Mouse (Mus musculus) lung, adult 2 months (tissue): Measurements from ENCODE around the gene Trim2. TPM values are rescaled to one million over a fixed set of nuclear protein-coding genes. Genes with fewer than 3 reads are reported as not detected.

ENCODE experiments used
- DNase-seq: peaks from one replicate; pipeline ENCODE4 v3.0.0; 2022
- H3K4me1 ChIP-seq: fragments of 200-500 bp; 2 replicates; pipeline ENCODE4 v1.6.1; 2011; ENCODE audit warnings: low read length; ENCODE audit not compliant: control insufficient read depth, insufficient read depth
- H3K4me3 ChIP-seq: fragments of 200-500 bp; replicated peaks from 2 replicates; pipeline ENCODE3; 2011; ENCODE audit warnings: low read depth, mild to moderate bottlenecking, control low read depth, low read length; ENCODE audit errors: extremely low read depth
- CTCF ChIP-seq: fragments of 200-500 bp; IDR thresholded peaks from 2 replicates; pipeline ENCODE4 v1.5.1; 2011; ENCODE audit warnings: mild to moderate bottlenecking, low read length, control low read depth; ENCODE audit not compliant: insufficient read depth
- POLR2A ChIP-seq: fragments of 200-500 bp; IDR thresholded peaks from 2 replicates; pipeline ENCODE4 v1.6.1; 2011; ENCODE audit warnings: low read depth, mild to moderate bottlenecking, control low read depth, low read length, borderline replicate concordance; ENCODE audit errors: extremely low read depth
- WGBS: fragments of 180-500 bp; shearing (Covaris S2); methylation state at CpG from one replicate; pipeline ENCODE4 v1.1.7; 2018; 5-methylcytosine and 5-hydroxymethylcytosine counted together
- polyA plus RNA-seq: library from polyadenylated mRNA; depleted of rRNA; stranded (reverse); fragments of >200 nt; gene quantifications from 2 replicates; pipeline ENCODE4 v1.2.3, GENCODE M21; 2012

The Trim2 gene
- polyA plus RNA-seq, 1 experiment: 26.3 TPM

DNA sequence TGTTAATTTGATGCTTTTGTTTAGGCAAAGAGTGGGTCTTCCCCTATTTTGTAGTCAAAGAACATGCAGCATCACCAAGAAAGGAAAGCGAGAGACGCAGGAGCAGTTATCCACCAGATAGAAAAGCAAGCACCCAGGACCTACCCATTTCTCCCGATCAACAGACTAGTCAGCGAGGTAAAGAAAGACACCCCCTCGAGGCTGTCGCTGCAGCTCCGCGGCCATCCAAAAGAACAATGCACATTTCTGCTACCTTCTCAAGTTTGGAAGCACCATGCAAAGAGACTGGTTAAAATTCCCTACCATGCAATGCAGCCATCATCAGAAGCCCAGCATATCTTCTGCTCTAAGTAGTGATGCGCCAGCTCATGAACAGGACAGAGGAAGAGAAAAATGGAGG lies 86.4 kb downstream of the Trim2 start:
- H3K4me3 ChIP-seq: peak overlapping the region; percentile 56
- no peak for DNase-seq
- 10% methylated on average over 9 of the region's 9 CpGs for WGBS
- no peak for TF ChIP-seq CTCF
- no peak for TF ChIP-seq POLR2A
- H3K4me1 ChIP-seq: peaks cover 8% of the 10 kb centered on the region

- TF ChIP-seq POLR2A (no peak), CTCF (no peak)
- DNase-seq: no peak
- WGBS: 21% methylated on average over 9 of the region's 9 CpGs
- H3K4me3 ChIP-seq: no peak overlapping the region
- H3K4me1 ChIP-seq: peaks cover 8% of the 10 kb centered on the region
Measured at GRCm38 (mm10) chr3:84219720-84220273, 86.9 kb downstream of the Trim2 start.

GRCm38 (mm10) chr3:84219166-84219710 lies 87.4 kb downstream of the Trim2 start:
- no peak overlapping the region for H3K4me3 ChIP-seq
- no peak for DNase-seq
- H3K4me1 ChIP-seq: peaks cover 8% of the 10 kb centered on the region
- 28% methylated on average over 2 of the region's 2 CpGs for WGBS
- TF ChIP-seq CTCF (no peak), POLR2A (no peak)

DNA sequence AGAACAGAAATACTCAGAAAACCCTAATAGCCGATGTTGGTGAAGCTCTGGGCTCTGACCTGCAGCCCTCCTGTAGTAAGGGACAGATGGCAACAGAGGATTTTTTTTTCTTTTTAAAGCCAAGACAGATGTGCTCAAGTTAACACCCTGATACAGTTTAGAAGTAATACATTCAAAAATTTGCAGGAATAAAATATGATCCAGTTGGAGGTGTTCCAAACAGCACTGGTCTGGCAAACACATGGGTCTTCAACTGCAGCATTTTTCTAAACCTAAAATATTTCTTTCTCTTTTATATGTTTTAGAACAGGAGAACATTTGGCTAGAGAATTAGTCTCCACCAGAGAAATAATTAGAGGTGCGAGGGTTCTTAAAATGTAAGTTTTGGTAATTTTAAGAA lies 88.2 kb downstream of the Trim2 start:
- Histone ChIP-seq H3K4me3 (no peak overlapping the region), H3K4me1 (peaks cover 8% of the 10 kb centered on the region)
- WGBS: 82% methylated on average over 2 of the region's 2 CpGs
- TF ChIP-seq CTCF (no peak), POLR2A (no peak)
- DNase-seq: no peak

DNA sequence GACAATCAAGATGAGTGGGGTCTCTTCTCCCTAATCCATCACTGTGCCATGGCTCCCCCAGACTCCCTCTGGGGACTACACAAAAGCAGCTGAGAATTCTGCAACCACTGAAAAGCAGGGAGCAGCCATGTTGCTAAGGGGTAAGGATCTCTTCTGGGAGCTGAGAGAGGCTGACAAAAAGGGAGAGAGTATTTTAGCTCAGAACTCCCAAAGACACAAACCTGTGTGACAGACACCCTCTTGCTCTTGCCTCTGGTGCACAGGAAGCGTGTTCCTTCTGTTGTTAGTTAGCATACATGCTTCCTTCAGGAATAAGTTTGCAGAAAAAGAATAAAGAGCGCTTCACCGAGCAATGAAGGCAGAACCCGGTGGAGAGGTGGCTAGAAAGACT lies 88.7 kb downstream of the Trim2 start:
- no peak for DNase-seq
- TF ChIP-seq CTCF (no peak), POLR2A (no peak)
- no peak overlapping the region for H3K4me3 ChIP-seq
- H3K4me1 ChIP-seq: peaks cover 8% of the 10 kb centered on the region
- WGBS: 61% methylated on average over 4 of the region's 4 CpGs

DNA sequence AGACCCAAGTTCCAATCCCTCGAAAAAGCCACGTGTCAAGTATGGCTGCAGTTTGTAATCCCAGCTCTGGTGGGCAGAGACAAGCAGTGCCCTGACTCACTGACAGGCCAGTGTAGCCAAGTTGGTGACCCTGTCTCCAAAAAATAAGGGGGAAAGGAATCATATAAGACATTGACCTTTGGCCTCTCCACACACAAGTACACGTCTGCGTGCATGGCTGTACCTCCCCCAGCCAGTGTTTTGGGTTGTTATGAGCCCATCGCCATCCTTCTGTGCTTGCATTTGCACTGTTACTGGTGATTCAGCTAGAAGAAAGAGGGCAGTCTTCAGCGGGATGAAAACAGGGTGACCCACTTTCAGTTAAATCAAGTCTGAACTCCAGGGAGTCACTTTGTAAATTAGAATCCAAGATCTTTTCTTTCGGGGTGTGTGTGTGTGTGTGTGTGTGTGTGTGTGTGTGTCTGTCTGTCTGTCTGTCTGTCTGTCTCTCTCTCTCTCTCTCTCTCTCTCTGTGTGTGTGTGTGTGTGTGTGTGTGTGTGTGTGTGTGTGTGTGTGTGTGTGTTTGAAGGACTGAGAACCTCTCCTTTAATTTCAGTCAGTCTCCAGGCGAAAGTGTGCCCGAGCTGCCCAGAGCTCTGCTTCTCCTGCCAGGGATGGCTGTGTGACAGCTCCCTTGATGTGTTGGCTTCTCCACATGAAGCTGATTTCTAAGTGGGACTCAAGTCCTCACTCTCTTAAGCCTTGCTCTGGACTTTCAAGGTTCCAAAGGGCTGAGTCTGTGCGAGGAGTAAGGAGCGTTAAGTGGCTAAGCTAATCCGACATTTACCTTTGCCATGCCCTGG lies 89.3 kb downstream of the Trim2 start:
- peaks cover 8% of the 10 kb centered on the region for H3K4me1 ChIP-seq
- no peak for TF ChIP-seq POLR2A
- no peak for TF ChIP-seq CTCF
- no peak overlapping the region for H3K4me3 ChIP-seq
- WGBS: 80% methylated on average over 12 of the region's 12 CpGs
- no peak for DNase-seq

DNA sequence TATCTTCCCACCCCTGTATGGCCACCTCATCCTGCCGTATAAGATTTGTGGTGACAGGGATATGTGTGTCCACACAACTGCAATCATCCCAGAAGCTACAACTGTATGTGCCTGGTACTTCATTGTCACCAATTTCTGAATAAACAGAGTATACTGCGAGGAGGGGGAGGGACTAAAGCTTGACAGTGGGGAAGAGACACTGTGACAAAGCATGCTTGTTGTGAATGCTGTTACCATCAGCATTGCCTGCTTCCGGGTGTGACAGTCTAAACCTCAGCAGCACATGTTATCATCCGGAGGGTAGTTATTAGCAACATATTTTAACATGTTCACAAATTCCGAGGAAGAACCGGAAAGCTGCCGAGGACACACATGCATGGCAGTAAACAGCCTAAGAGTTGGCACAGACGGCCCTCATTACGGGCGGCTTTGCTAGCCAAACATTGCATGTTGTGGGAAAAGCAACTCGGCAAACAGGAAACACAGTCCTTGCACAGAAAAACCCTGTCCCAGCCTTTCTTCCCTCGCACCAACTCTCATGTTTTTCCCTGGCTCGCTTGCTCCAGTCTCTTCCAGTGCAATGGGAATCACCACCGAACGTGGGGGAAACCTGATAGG lies 90.8 kb downstream of the Trim2 start:
- no peak overlapping the region for H3K4me3 ChIP-seq
- WGBS: 65% methylated on average over 15 of the region's 15 CpGs
- DNase-seq: no peak
- H3K4me1 ChIP-seq: peaks cover 8% of the 10 kb centered on the region
- TF ChIP-seq CTCF: no peak
- TF ChIP-seq POLR2A: no peak

DNA sequence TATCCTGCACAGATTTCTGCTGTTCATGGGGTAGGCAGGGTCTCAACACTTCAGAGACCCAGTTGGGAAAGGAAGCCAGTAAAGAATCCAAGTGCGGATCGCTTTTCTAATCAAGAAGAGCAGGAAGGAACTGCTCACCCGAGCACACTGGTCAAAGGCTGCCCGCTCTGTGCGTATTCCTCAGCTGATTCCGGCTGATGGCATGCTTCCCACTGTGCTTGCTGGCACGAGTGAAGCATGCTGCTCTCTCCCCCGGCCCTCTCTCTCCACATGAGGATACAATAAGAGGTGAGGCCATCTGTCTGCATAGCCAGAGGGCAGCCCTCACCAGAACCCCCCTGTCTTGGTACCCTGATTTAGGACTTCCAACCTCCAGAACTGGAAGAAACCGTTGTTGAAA lies 91.4 kb downstream of the Trim2 start:
- WGBS: 50% methylated on average over 9 of the region's 9 CpGs
- TF ChIP-seq POLR2A (no peak), CTCF (no peak)
- H3K4me1 ChIP-seq: peaks cover 5% of the 10 kb centered on the region
- H3K4me3 ChIP-seq: no peak overlapping the region
- DNase-seq: no peak

DNA sequence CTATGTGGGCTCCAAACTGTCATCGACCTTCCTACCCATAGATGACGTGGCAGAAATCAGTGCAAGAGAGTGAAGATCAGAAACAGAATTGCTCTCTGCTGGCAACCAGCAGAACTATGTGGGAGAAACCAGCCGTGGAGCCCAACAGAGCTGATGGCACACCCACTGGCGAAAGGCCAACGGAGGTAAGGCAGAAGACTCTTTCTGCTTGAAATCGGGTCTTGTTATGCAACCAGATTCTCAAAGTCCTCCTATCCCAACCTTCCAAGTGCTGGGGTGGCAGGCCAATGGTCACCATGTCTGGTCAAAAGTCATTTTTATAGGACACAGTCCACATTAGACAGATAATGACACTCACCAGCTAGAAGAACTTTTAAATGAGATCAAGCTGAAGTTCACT lies 92.2 kb downstream of the Trim2 start:
- DNase-seq: no peak
- H3K4me1 ChIP-seq: peaks cover 5% of the 10 kb centered on the region; the same call in 1 of the 2 replicates
- TF ChIP-seq CTCF (no peak), POLR2A (no peak)
- H3K4me3 ChIP-seq: no peak overlapping the region
- whole genome bisulfite sequencing: 83% methylated on average over 6 of the region's 6 CpGs

GRCm38 (mm10) chr3:84211340-84211875 lies 95.3 kb downstream of the Trim2 start:
- TF ChIP-seq CTCF (no peak), POLR2A (no peak)
- 67% methylated on average over 7 of the region's 7 CpGs for WGBS
- DNase-seq: no peak
- Histone ChIP-seq H3K4me1 (peaks cover 2% of the 10 kb centered on the region; the same call in 1 of the 2 replicates), H3K4me3 (no peak overlapping the region)
